Mouse (Mus musculus) frontal cortex, postnatal 36 days (tissue): ENCODE data around the gene Atp1a1.
A peak's percentile ranks its signal among the peaks of the same experiment; 100 is the strongest.

Experiments used
- DNase-seq, 2 experiments: peaks; one replicate each; pipeline ENCODE4 v3.0.0; 2022; ENCODE audit warnings: low spot score in 2 of 2

Gene Atp1a1

DNA sequence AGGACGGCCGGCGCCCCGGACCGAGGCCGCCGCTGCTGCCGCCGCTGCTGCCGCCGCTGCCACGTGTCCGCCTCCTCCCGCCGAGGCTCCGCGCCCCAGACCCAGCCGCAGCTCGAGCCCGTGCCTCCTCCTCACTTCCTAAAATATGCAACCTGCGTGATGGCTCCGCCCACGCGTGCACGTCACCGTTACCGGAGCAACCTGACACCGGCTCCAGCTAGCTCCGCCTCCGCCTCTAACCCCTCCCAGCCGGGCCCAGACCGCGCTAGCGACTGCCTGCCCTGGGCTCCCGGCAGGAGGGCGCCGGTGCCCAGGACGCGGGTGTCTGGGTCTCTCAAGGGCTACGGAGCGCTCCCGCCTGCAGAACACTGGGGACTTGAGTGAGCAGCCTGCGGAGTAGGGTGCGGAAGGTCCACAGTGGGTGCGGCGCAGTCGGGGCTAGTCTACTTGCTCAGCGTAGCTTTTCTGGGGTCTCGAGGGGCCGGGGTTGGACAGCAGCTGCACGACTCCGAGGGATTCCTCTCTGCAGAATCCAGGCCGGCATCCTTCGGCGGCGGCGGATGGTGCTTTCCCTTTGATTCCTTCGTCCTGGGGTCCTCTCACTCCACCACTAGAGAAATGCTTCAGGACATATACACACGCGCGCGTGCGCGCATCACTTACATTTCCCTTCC, at the start of gene Atp1a1:
Atp1a1 (minus strand) TSS at position 135 of the 674 bp plus-strand sequence.
- DNase-seq, result peak; percentile 99 to 100

- peak; percentile 70 to 78 for DNase-seq
Observed at GRCm38 (mm10) chr3:101653446-101653845, 49.0 kb upstream of the Atp1a1 start.

DNA sequence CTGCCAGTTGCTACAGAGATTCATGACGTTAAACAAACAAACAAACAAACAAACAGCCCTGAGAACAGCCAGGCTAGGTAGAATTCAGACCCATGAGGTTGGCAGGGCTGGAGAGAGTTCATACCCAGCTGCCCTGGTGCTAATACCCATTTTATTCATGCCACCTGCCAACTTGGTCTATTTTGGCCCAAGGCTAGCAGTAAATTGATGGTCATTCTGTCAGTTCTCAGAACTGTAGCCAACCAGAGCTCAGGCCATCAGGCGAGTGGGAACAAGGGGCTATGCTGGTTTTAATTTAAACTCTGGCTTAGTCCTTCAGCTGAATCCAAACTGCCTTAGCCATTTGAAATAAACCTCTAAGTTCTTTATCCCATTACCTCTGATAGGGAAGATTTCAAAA, 48.5 kb upstream of the Atp1a1 start:
- DNase-seq, result no peak

- DNase-seq, result no peak
Observed at GRCm38 (mm10) chr3:101650328-101650727, 45.8 kb upstream of the Atp1a1 start.

DNA sequence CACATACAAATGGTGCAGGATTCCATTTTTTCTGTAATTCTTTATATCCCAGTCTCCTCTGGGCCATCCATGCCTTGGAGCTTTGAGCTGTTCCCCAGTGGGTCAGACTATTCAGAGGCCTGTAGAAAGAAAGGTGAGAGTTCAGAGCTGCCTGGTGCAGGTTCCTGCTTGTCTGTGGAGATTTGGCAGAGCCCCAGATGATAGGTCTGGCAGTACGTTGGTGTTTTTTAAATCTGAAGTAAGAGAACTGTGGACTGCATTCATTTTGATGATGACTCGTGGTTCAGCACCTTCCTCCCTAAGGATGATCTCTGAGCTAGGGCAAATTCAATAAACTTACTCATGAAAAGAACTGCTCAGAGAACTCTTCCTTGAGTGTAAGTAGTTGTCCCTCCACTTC, 44.8 kb upstream of the Atp1a1 start:
- no peak for DNase-seq

DNA sequence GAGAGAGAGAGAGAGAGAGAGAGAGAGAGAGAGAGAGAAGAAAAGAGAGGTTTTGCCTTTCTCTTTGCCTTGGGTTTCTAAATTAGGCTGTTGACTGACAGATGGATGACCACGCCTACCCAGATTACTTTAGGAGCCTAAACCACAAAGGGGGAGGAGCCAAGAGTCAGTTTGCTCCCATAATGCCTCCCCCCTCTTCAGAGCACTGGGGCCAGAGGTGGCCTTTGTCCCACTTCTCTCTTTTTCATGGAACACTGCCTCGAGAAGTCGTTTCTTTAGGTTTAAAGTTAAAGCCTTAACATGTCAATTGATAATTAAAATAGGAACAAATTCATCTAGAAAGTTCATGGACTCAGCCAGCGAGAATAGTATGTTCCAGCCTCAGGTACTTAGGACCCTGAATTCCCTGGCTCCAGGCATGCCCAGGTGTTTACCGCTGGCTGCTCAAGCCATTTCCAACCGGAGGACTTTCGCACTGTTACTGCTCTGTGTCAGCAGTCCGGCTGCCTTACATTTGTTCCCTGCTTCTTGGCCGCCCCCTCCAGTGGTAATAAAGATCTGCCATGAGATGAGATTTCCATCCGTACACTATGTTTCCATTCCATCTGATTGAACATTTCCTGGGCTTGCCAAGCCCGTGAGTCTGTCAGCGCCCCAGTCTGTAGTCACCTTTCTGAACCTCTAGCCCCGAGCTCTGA, 43.8 kb upstream of the Atp1a1 start:
- no peak for DNase-seq

GRCm38 (mm10) chr3:101646806-101647205, 42.3 kb upstream of the Atp1a1 start:
- no peak for DNase-seq

DNA sequence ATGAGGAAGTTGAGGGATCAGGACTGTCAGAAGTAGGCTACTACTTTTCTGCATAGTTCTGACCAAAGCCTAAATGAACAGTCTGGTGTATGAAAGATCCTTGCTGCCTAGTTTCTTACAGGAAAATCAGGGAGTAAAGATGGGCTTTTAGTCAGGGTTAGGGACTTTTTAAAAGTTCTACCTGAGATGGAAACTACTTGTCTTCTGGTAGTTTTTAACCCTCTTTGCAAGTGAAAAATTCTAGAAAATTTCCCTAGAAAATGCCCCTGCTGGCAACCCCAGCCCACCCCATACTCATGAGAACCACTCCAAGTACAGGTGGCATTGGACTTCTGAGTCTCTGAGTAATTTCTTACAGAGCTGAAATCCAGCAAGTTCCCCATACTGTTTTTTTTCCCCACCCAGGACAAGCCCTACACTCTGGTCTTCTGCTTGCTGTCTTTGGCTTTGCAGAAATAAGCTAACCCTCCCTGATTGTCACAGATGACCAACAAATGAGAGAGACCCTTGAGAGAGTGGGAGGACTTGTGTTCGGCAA, 41.2 kb upstream of the Atp1a1 start:
- DNase-seq, result no peak

DNA sequence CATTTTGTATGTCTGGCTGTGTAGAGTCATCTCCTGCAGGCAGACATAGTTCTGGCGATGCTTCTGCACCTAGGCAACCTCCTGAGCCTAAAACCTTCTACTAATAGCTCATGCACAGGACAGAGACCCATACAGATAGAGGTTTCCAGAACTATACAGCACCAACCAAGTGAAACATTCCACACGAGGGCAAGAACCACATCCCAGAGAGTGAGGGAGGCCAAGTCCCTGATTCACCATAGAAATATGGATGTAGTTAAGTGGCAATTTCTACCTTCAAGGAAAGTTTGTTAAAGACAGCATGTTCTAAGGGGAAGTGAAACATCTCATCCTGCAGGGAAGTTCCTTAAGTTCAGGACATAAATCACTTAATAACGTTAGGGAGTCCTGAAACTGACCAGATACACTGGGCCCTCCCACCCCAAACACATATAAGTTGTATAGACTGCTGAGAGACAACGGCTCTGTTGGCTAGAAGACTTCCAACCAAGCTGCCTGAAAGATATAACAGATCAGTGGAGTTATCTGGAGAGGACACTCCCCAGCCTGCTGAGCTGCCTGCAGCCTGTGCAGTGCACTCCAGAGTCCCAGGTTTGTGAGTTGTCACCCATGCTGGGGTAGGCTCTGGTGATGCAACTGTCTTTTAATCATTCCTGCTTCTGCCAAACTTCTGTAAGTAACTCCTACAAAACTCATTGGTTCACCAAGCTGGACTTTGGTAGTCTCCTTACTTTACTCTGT, 39.7 kb upstream of the Atp1a1 start:
- DNase-seq, result no peak

DNA sequence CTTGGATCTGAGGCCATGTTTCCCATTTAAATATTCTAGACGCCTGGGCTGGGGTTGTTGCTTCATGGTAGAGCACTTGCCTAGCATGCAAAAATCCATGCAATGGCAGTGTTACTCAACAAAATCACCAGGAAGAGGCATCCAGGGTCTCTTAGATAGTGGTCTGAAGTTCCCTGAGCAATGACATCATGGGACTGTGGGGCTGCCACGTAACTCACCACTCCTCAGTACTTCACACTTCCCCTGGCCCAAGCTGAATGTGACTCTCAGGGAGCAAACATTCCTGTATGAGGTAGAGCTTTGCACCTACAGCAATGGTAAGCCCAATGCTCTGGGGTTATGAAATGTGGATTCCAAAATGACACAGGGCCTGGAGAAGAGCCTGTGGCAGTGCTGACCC, 38.8 kb upstream of the Atp1a1 start:
- DNase-seq, result no peak

DNA sequence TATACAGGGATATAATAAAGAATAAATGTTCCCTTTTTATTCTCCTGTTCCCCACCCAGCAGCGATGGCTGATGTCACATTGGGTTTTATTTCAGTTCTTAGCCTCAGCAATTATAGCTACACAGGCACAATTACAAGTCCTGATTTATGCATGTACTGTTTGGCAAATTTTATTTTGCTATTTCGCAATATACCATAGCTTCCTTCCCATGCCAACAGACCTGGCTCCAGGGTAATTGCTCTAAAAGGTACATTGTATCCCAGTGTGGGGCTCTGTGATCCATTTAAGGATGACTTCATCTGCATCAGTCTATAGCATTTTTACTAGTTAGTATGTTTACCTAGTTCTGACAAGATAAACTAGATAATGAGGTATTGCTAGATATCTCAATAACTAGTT, 33.7 kb upstream of the Atp1a1 start:
- no peak for DNase-seq

- DNase-seq, result no peak
Observed at GRCm38 (mm10) chr3:101636510-101636909, 32.0 kb upstream of the Atp1a1 start.

- DNase-seq, result no peak
Observed at GRCm38 (mm10) chr3:101636086-101636485, 31.6 kb upstream of the Atp1a1 start.

- DNase-seq, result peak; percentile 51 to 82
Observed at GRCm38 (mm10) chr3:101634141-101634900, 29.8 kb upstream of the Atp1a1 start.

- peak; percentile 40 to 59 for DNase-seq
Observed at GRCm38 (mm10) chr3:101628255-101628654, 23.8 kb upstream of the Atp1a1 start.

DNA sequence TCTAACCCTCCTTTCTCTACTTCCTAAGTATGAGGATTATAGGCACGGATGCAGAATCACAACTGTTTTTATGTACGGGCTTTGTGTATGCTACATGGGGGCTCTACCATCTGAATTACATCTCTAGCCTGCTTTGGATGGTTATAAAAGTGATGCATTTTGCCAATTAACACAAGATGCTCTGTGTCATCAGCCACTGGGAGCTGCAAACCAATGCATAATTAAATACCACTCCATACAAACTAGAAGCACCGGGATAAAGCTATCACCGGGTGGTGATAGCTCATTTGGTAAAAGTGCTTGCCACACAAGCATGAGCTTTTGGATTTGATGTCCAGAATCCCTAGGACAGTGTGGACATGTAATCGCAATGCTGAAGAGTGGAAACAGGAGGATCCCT, 19.8 kb upstream of the Atp1a1 start:
- no peak for DNase-seq

DNA sequence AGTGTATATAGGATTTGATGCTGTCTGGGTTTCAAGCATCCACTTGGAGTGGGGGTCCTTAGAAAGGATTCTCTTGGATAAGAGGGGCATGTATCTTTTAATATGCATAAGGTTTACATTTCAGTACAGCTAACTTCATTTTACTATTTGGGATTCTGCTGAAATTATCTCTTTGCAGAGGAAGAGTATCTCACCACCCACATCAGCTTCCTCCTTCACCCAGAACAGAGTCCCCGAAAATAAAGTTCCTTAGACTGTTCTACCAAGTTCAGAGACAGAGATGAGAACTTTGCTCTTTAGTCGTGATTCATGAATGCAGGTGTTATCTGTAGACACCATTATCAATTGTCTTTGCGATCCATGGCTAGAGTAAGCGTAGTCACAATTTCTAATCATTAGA, 14.5 kb upstream of the Atp1a1 start:
- no peak for DNase-seq

DNA sequence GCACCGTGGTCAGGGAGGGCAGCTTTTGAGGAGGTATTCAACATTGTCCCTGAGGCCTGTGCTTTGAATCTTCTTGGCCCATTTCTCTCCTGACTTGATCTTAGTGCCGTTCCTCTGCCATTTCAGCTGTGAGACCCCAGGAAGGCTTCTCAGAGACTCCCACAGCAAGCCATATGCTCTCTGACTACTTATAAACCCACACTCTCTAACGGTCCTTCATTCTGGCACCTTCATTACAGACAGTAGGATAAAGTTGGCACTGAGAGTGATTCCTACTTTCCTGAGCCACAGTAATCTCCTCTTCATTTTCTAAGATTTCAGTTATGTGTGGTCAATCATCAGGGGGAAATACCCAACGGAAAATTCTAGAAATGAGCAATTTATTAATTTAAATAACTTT, 14.0 kb upstream of the Atp1a1 start:
- no peak for DNase-seq

DNA sequence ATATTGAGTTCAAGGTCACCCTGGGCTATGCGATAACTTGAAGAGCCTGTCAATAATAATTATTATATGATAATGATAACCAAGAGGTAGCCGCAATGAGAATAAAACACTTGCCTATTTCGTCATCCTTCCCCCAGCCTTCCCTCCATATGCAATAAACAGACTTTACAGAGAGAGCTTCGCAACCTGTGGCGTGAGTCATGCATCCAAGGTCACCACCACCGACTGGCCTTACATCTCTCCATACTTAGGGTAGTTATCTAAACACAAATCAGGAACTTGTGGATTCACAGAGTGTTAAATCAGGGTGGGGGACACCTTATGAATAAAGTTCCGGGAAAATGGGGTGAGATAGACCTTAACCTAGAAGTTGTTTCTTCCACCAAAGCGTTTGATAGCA, 13.0 kb upstream of the Atp1a1 start:
- DNase-seq, result no peak

DNA sequence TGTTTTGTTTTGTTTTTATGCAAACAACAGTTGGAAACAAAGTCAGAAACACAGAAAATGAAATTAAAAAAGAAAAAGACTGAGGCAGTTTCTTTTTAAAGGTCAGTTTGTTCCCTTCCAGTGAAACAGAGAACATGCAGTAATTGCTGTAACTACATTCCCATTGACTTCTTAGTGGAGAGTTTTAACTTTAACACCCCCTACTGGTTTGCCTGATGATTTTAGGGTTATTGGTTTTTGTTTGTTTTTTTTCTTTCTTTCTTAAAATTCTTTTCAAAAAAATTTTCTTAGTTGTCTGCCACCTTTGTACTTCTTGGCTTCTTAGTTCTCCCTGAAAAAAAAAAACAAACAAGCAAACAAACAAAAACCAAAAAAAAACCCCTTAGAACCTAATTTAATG, 12.5 kb upstream of the Atp1a1 start:
- DNase-seq, result no peak

DNA sequence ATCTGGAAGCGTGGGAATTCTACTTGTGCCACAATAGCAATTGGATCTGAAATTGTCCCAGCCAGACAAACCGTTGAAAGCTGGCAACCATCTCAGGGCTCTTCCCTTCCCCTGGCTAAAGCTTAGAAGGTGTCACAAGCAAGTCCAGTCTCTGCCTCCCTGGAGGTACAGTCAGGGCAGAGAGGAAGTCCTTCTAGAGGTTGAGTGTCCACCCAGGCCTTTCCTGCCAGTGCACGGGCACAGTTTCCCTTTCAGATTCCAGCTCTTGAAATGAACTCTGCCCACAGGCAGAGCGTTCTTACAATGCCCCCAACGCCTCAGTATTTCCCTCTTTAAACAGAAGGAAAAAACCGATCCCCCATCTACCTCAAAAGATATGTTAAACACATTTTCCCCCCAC, 11.4 kb upstream of the Atp1a1 start:
- no peak for DNase-seq
